Mouse (Mus musculus): ENCODE results near the gene Fah.

Fah gene

GRCm38 (mm10) chr7:84606293-84606749, at the start of gene Fah:
Gene Fah (minus strand): TSS chr7:84606722.
- peak; percentile 67 for DNase-seq (ENCODE audit: low read depth, low spot score)

- DNase-seq (ENCODE audit: low read depth, low spot score) = no peak
Observed at GRCm38 (mm10) chr7:84652740-84653139, 46.2 kb upstream of the Fah start.

GRCm38 (mm10) chr7:84651987-84652321, 45.4 kb upstream of the Fah start:
- no peak for DNase-seq (ENCODE audit: low read depth, low spot score)

GRCm38 (mm10) chr7:84651303-84651986, 44.9 kb upstream of the Fah start:
- no peak for DNase-seq (ENCODE audit: low read depth, low spot score)

GRCm38 (mm10) chr7:84649016-84649415, 42.5 kb upstream of the Fah start:
- DNase-seq (ENCODE audit: low read depth, low spot score) = no peak

- DNase-seq (ENCODE audit: low read depth, low spot score) = no peak
Observed at GRCm38 (mm10) chr7:84646256-84646655, 39.7 kb upstream of the Fah start.

GRCm38 (mm10) chr7:84643270-84643998, 36.9 kb upstream of the Fah start:
- DNase-seq (ENCODE audit: low read depth, low spot score) = no peak

GRCm38 (mm10) chr7:84642159-84642928, 35.8 kb upstream of the Fah start:
- no peak for DNase-seq (ENCODE audit: low read depth, low spot score)

- DNase-seq (ENCODE audit: low read depth, low spot score) = no peak
Observed at GRCm38 (mm10) chr7:84636939-84637338, 30.4 kb upstream of the Fah start.

GRCm38 (mm10) chr7:84631878-84632277, 25.4 kb upstream of the Fah start:
- DNase-seq (ENCODE audit: low read depth, low spot score) = no peak

GRCm38 (mm10) chr7:84623718-84624117, 17.2 kb upstream of the Fah start:
- DNase-seq (ENCODE audit: low read depth, low spot score) = no peak

GRCm38 (mm10) chr7:84620956-84621355, 14.4 kb upstream of the Fah start:
- no peak for DNase-seq (ENCODE audit: low read depth, low spot score)

- no peak for DNase-seq (ENCODE audit: low read depth, low spot score)
Observed at GRCm38 (mm10) chr7:84618951-84619350, 12.4 kb upstream of the Fah start.

GRCm38 (mm10) chr7:84612445-84612844, 5.9 kb upstream of the Fah start:
- DNase-seq (ENCODE audit: low read depth, low spot score) = no peak

- no peak for DNase-seq (ENCODE audit: low read depth, low spot score)
Observed at GRCm38 (mm10) chr7:84611609-84612008, 5.1 kb upstream of the Fah start.

- DNase-seq (ENCODE audit: low read depth, low spot score) = peak; percentile 57
Observed at GRCm38 (mm10) chr7:84605704-84606292, 724 bp downstream of the Fah start.

GRCm38 (mm10) chr7:84605033-84605687, 1.4 kb downstream of the Fah start:
- DNase-seq (ENCODE audit: low read depth, low spot score) = no peak

GRCm38 (mm10) chr7:84604501-84604900, 2.0 kb downstream of the Fah start:
- no peak for DNase-seq (ENCODE audit: low read depth, low spot score)

GRCm38 (mm10) chr7:84601331-84601730, 5.2 kb downstream of the Fah start:
- DNase-seq (ENCODE audit: low read depth, low spot score) = no peak

- no peak for DNase-seq (ENCODE audit: low read depth, low spot score)
Observed at GRCm38 (mm10) chr7:84600631-84601030, 5.9 kb downstream of the Fah start.

- no peak for DNase-seq (ENCODE audit: low read depth, low spot score)
Observed at GRCm38 (mm10) chr7:84596633-84597032, 9.9 kb downstream of the Fah start.

- no peak for DNase-seq (ENCODE audit: low read depth, low spot score)
Observed at GRCm38 (mm10) chr7:84596002-84596401, 10.5 kb downstream of the Fah start.

All from mesoderm, embryonic 11.5 days (tissue).